Mouse (Mus musculus) T-cell, adult 2 months (primary cell): ENCODE data around the gene Gm8180.
"Not testable (repeated sequence)": the region's sequence is repeated elsewhere in the genome, so short reads cannot be mapped to it uniquely, and the experiment has no call there.

Experiments used
- DNase-seq: peaks from one replicate; pipeline ENCODE4 v3.0.0; 2022; ENCODE audit warnings: low spot score

The Gm8180 gene

DNA sequence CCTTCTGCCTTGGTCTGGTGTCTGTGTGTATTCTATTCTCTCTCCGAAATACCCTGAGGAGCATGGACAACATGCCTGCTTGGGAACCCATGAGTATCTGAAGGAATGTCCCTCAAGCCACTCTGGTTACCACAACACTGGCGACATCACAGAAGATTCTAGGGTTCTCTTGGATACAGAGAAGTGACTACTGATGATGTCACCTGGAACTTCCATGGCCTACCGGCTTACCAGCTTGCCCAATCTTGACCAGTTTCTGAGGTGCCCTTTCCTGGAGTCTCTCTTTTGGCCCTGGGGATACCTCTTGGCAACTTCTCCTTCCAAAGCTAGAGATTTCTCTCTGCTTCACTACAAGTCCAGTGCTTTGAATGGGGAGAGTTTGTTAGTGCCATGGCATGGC is at the start of gene Gm8180:
Gm8180 (minus strand) TSS at position 101 of the 400 bp plus-strand sequence.
- not testable (repeated sequence) for DNase-seq

DNA sequence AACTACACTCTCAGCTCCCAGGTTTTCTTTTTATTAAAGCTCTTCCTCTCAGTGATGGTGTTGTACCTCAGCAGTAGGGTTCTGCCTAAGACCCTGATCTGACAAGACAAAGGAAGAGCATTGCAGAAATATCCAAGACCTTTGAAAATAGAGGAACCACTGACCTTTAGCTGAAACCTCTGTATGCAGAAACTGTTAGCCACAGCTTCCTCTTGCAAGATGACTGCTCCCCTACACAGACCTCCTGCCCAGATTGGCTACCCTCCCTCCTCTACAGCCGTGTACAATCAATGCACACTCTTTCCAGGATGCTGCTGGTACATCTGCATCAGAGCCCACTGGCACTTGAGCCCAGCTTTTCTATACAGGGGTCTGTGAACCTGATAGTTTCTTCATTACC is 45.8 kb upstream of the Gm8180 start:
- DNase-seq: not testable (repeated sequence)

DNA sequence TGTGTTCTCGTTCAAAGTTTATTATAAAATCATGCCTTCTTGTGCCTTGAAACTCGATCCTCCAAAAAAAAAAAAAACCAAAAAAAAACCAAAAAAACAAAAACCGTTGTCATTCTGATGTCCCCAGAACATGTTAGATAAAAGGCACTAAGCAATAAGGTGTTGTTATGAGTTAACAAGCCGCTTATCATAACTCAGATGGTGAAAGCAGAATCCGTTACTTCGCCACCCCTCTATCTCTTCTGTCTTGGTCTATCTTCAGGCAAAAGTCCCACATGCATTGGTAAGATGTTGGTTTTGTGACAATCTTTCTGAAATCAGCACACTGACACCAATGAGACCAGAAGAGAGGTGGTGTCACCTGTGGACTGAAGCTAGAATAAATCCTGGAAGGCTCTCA is 39.6 kb upstream of the Gm8180 start:
- DNase-seq: not testable (repeated sequence)

DNA sequence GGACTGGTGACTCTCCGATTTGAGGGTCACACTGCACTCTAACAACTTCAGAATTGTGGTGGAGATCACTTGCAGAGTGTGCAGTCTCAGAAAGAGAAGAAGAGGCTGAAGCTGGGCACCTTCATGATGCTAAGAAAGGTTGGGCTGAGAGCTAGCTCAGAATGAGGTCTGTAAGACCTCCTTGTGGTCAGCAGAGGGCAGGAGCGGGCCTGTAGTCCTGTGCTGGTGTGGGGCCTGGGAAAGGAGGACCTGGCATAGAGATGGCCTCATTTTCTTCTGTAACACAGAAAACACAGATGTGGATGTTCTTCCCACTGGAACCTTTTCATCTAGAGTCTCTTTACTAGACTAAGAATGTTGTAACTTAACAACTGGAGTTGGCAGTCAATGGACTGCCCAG is 37.3 kb upstream of the Gm8180 start:
- not testable (repeated sequence) for DNase-seq

- DNase-seq: not testable (repeated sequence)
Observed at GRCm38 (mm10) chr14:43812458-43812857, 27.9 kb upstream of the Gm8180 start.

GRCm38 (mm10) chr14:43808142-43808541 is 23.6 kb upstream of the Gm8180 start:
- DNase-seq: not testable (repeated sequence)

GRCm38 (mm10) chr14:43804435-43804834 is 19.9 kb upstream of the Gm8180 start:
- not testable (repeated sequence) for DNase-seq

DNA sequence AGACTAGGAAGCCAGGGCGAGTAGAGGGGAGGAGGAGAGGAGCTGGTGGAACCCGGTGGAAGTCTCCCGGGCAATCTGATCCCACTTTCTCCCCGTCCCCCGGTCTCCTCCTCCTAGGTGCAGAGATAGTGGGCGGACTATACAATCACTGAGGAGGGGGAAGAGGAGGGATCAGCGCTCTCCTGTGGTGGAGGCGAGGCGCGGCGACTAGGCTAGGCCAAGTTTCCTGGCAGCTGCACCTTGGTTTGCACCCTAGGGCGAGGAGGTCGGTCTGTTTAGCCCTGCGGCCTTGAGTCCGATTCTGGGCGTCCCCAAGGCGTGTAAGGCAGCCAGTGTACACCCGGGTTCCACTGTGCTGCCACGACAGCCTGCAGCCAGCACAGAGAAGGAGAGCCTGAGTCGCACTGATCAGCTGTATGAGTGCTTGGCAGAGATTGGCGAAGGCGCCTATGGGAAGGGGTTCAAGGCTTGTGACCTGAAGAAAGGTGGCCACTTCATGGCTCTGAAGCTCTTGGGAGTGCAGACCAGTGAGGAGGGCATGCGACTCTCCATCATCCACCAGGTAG is 12.4 kb upstream of the Gm8180 start:
- DNase-seq: not testable (repeated sequence)

GRCm38 (mm10) chr14:43796069-43796904 is 11.7 kb upstream of the Gm8180 start:
- no peak for DNase-seq

DNA sequence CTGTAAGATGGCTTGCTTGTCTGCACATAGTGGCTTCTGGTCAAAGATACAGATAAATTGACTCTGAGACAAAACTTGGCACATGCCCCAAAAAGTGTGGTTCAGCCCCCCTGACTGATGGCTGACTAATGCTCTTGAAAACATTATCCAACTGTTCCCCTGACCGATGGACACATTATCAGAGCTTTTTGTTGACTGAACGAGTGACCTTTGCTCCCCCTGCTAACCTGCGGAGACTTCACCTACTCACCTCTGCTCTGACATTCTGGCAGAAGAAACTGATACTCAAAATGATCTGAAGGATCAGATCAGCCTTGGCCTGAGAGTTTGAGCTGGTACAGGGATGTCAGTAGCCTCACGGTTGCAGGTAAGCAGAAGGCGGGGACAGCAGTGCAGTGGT is 9.3 kb upstream of the Gm8180 start:
- not testable (repeated sequence) for DNase-seq

GRCm38 (mm10) chr14:43747566-43747965 is 37.0 kb downstream of the Gm8180 start, which contains the start of gene Gm6526:
Gm6526 (plus strand) TSS chr14:43747866.
- DNase-seq: not testable (repeated sequence)
